Mouse (Mus musculus) common myeloid progenitor, adult 5-6 weeks (primary cell): ENCODE results near the gene Nupr1l. TPM values are rescaled to one million over a fixed set of nuclear protein-coding genes. Genes with fewer than 3 reads are reported as not detected.
A peak's percentile ranks its signal among the peaks of the same experiment; 100 is the strongest.
"Not testable (repeated sequence)": the region's sequence is repeated elsewhere in the genome, so short reads cannot be mapped to it uniquely, and the experiment has no call there.

ENCODE experiments used
- ATAC-seq: replicated peaks from 2 replicates; pipeline ENCODE4 v1.8.0; 2016; ENCODE audit warnings: low read depth, mild to moderate bottlenecking, moderate TSS enrichment, inconsistent platforms; ENCODE audit not compliant: poor library complexity, severe bottlenecking
- total RNA-seq: library from RNA; stranded (forward); fragments of 200-1000, 187-1606 nt; gene quantifications from 2 replicates; pipeline ENCODE4 v1.2.3, GENCODE M21; 2017

Nupr1l gene
- total RNA-seq, 1 experiment from 2014 or later = 1.6 TPM

- ATAC-seq = peak; percentile 88
Observed at GRCm38 (mm10) chr5:129914024-129914423, 5.7 kb downstream of the Nupr1l start.

- ATAC-seq = not testable (repeated sequence)
Observed at GRCm38 (mm10) chr5:129915491-129915890, 7.2 kb downstream of the Nupr1l start.

- no peak for ATAC-seq
Observed at GRCm38 (mm10) chr5:129918065-129918651, 9.8 kb downstream of the Nupr1l start.

- no peak for ATAC-seq
Observed at GRCm38 (mm10) chr5:129918752-129919151, 10.4 kb downstream of the Nupr1l start.

- no peak for ATAC-seq
Observed at GRCm38 (mm10) chr5:129919320-129919719, 11.0 kb downstream of the Nupr1l start.

- no peak for ATAC-seq
Observed at GRCm38 (mm10) chr5:129921972-129922371, 13.6 kb downstream of the Nupr1l start.

GRCm38 (mm10) chr5:129924820-129925452 lies 16.6 kb downstream of the Nupr1l start:
- ATAC-seq = no peak

- no peak for ATAC-seq
Observed at GRCm38 (mm10) chr5:129925933-129926332, 17.6 kb downstream of the Nupr1l start.

GRCm38 (mm10) chr5:129929924-129930855 lies 21.9 kb downstream of the Nupr1l start:
- no peak for ATAC-seq

- ATAC-seq = no peak
Observed at GRCm38 (mm10) chr5:129936941-129937340, 28.6 kb downstream of the Nupr1l start.

GRCm38 (mm10) chr5:129940281-129940680 lies 31.9 kb downstream of the Nupr1l start:
- ATAC-seq = no peak

- ATAC-seq = peak; percentile 46
Observed at GRCm38 (mm10) chr5:129940736-129941494, 32.6 kb downstream of the Nupr1l start.

GRCm38 (mm10) chr5:129941495-129942045 lies 33.2 kb downstream of the Nupr1l start, which contains the start of gene Vkorc1l1:
Gene Vkorc1l1, plus strand, starts transcription at chr5:129941970.
- ATAC-seq = peak; percentile 90

GRCm38 (mm10) chr5:129942073-129942939 lies 34.0 kb downstream of the Nupr1l start:
- ATAC-seq = not testable (repeated sequence)

- no peak for ATAC-seq
Observed at GRCm38 (mm10) chr5:129943402-129943801, 35.1 kb downstream of the Nupr1l start.

- ATAC-seq = peak; percentile 55
Observed at GRCm38 (mm10) chr5:129947528-129948033, 39.2 kb downstream of the Nupr1l start.

- ATAC-seq = no peak
Observed at GRCm38 (mm10) chr5:129952143-129952542, 43.8 kb downstream of the Nupr1l start.

GRCm38 (mm10) chr5:129954473-129955254 lies 46.3 kb downstream of the Nupr1l start:
- peak; percentile 26 for ATAC-seq
